Mouse (Mus musculus): ENCODE measurements around the gene Tk1. TPM values are rescaled to one million over a fixed set of nuclear protein-coding genes. Genes with fewer than 3 reads are reported as not detected.
"Not testable (repeated sequence)": the region's sequence is repeated elsewhere in the genome, so short reads cannot be mapped to it uniquely, and the experiment has no call there.

Tk1 gene
- polyA plus RNA-seq, 1 experiment from 2014 or later = 150 TPM

DNA sequence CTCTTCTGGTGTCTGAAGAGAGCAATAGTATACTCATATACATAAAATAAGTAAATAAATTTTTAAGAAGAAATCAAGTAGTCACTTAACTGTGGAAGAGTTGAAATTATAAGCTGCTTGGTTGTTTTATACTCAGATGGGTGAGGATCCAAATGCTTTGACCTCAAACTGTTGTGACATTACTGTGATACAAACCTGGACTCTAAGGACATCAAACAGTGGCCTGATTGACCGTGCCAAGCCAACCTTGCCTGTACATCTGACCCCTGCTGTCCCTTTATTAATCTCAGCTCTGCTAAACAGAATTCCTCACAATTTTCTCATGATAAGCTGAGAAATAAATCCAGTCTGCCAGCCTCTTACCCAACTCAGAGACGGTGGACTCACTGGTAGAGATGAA, 19.8 kb upstream of the Tk1 start:
- ATAC-seq (ENCODE audit: insufficient number of reproducible peaks, insufficient read depth, low FRiP score, low TSS enrichment, low read depth) = no peak

DNA sequence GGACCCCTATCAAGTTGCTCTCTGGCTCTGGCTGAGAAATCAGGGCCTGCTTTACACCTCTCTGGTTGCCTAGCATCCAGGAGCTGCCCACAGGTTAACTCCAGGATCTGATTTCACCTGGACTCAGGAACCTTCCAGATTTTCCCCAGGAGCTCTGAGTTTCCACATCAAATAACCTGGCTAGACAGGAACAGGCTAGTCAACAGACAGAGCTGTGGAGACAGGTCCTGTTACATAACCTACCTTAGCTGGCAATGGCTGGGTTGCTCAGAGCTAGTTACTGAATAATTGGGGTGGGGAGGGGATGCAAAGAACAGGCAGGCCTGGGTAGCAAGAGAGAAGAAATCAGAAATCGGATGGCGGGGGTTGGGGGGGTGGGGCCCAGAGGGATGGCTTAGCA, 19.1 kb upstream of the Tk1 start:
- 63% methylated on average over 2 of the region's 2 CpGs for WGBS
- ATAC-seq (ENCODE audit: insufficient number of reproducible peaks, insufficient read depth, low FRiP score, low TSS enrichment, low read depth) = no peak

More for the DNA sequence above, 19.8 kb upstream of the Tk1 start:
- H3K27ac ChIP-seq = no peak overlapping the region
- no peak overlapping the region for H3K4me2 ChIP-seq
- 83% methylated on average over 2 of the region's 2 CpGs for WGBS
- peaks cover 28% of the 10 kb centered on the region for H3K4me1 ChIP-seq
- H3K9me3 ChIP-seq = no peaks in the 10 kb centered on the region
- no peaks in the 10 kb centered on the region for H3K27me3 ChIP-seq
- H3K9ac ChIP-seq = no peak overlapping the region
- H3K4me3 ChIP-seq = no peak overlapping the region
- H3K36me3 ChIP-seq = no peaks in the 10 kb centered on the region

DNA sequence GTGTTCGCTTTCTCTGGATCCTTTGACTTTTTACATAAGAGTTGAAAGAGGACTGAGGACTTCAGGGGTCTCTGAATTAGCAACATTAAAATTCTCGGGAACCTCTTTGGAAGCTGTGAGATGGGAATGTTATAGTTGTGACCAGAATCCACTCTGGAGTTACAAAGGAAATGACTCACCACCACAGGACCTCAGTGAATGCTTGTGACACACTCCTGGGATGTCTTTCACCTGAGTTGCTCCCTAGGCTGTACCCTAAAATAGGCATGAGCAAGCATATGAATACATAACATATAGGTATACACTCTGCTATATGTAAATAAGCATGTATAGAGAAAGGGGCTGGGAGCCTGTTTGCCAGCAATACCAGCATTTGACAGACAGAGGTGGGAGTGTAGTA, 17.5 kb upstream of the Tk1 start:
- no peaks in the 10 kb centered on the region for H3K9me3 ChIP-seq
- no peak overlapping the region for H3K27ac ChIP-seq
- peaks cover 21% of the 10 kb centered on the region for H3K4me1 ChIP-seq
- no peak for ATAC-seq (ENCODE audit: insufficient number of reproducible peaks, insufficient read depth, low FRiP score, low TSS enrichment, low read depth)
- H3K4me3 ChIP-seq = no peak overlapping the region
- no peak overlapping the region for H3K4me2 ChIP-seq
- no peaks in the 10 kb centered on the region for H3K27me3 ChIP-seq
- H3K9ac ChIP-seq = no peak overlapping the region
- no peaks in the 10 kb centered on the region for H3K36me3 ChIP-seq
- 91% methylated on average over 2 of the region's 2 CpGs for WGBS

More for the DNA sequence above, 19.1 kb upstream of the Tk1 start:
- Histone ChIP-seq H3K9me3 (no peaks in the 10 kb centered on the region), H3K36me3 (no peaks in the 10 kb centered on the region), H3K27ac (peak overlapping the region; percentile 48; the same call in 1 of the 2 replicates), H3K4me1 (peaks cover 22% of the 10 kb centered on the region), H3K27me3 (no peaks in the 10 kb centered on the region), H3K4me2 (no peak overlapping the region), H3K9ac (peak overlapping the region; percentile 51; the same call in 1 of the 2 replicates), H3K4me3 (no peak overlapping the region)

DNA sequence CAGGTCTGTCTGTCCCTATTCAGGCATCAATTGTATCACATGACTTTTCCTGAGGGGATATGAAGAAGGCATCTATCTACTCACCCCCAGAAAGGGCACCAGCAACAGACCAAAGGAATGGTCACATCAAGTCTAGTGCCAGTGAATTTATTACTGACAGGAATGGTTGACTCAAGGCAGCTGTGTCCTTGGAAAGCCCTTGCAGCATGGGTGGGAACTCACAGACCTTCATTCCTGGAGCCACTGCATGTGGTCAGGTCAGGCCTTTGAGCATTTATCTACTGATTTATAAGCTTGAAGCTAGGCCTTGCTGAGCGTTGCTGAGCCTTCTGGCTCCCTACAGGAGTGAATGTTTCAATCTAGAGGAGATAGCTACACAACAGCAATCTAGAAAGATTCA, 15.0 kb upstream of the Tk1 start:
- Histone ChIP-seq H3K4me2 (no peak overlapping the region), H3K27me3 (no peaks in the 10 kb centered on the region), H3K9ac (no peak overlapping the region), H3K36me3 (no peaks in the 10 kb centered on the region), H3K9me3 (no peaks in the 10 kb centered on the region), H3K4me1 (peaks cover 13% of the 10 kb centered on the region), H3K27ac (no peak overlapping the region), H3K4me3 (no peak overlapping the region)
- no peak for ATAC-seq (ENCODE audit: insufficient number of reproducible peaks, insufficient read depth, low FRiP score, low TSS enrichment, low read depth)
- 62% methylated on average over 1 of the region's 1 CpGs for WGBS

DNA sequence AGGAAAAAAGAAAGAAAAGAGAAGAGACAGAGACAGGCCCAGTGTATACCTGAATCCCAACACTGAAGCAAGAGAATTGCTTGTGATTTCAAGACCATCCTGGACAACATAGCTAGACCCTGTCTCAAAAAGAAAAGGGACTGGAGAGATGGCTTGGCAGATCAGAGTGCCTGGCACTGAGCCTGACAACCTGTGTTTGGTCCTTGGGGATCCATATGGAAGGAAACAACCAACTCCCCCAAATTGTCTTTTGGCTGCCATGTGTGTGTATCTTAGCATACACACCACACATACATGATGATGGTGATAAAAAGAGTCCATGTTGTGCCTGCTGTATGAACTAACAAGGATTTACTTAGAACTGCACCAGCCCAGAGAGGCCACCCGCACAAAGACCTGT, 13.1 kb upstream of the Tk1 start:
- no peaks in the 10 kb centered on the region for H3K9me3 ChIP-seq
- no peak for ATAC-seq (ENCODE audit: insufficient number of reproducible peaks, insufficient read depth, low FRiP score, low TSS enrichment, low read depth)
- H3K4me1 ChIP-seq = peaks cover 13% of the 10 kb centered on the region
- no peaks in the 10 kb centered on the region for H3K27me3 ChIP-seq
- H3K4me2 ChIP-seq = no peak overlapping the region
- no peak overlapping the region for H3K4me3 ChIP-seq
- H3K27ac ChIP-seq = 0 out of 2 replicates have a peak overlapping the region, but pooled peaks have one; percentile 3
- H3K36me3 ChIP-seq = no peaks in the 10 kb centered on the region
- WGBS = 96% methylated on average over 1 of the region's 1 CpGs
- H3K9ac ChIP-seq = no peak overlapping the region

DNA sequence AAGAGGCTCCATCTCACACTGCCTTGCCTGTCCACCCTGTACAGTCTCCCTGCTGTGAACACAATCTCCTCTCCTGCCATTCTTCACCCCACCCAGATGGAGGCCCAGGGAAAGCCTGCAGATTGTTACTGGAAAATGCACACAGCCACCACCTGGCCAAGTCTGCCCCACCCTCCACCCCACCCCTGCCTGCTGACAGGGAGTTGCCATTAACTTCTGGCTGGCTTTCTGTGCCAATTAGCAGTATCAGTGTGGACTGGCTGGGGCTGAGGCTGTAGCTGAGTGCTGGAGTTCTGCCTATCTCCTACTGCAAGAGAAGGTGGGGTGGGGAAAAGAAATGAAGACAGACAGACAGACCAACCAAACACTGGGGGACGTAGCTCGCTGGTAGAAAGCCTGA, 12.7 kb upstream of the Tk1 start:
- Histone ChIP-seq H3K9ac (no peak overlapping the region), H3K9me3 (no peaks in the 10 kb centered on the region), H3K4me2 (no peak overlapping the region), H3K36me3 (no peaks in the 10 kb centered on the region), H3K27me3 (no peaks in the 10 kb centered on the region), H3K4me1 (peaks cover 13% of the 10 kb centered on the region), H3K4me3 (no peak overlapping the region), H3K27ac (peak overlapping the region; percentile 3; the same call in 1 of the 2 replicates)
- no peak for ATAC-seq (ENCODE audit: insufficient number of reproducible peaks, insufficient read depth, low FRiP score, low TSS enrichment, low read depth)
- WGBS = 62% methylated on average over 2 of the region's 2 CpGs

DNA sequence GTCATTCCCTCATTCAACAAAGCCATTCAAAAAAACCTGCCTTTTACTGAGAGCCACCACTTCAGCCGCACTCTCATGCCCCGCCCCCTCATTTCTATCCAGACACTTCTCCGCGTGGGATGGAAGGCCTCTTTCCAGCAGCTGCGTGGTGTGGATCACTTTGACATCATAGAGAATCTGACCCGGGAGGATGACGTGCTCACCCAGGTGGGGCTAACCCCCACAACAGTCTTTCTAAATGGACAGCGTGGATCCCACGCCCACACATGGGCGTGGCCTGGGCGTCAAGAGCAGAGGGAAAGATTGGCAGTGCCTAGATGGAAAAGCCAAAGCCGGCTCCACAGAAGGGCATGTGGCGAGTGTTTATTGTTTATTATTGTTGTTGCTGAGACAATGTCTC, 10.4 kb upstream of the Tk1 start:
- Histone ChIP-seq H3K4me2 (peak overlapping the region; percentile 51), H3K9ac (no peak overlapping the region), H3K36me3 (no peaks in the 10 kb centered on the region), H3K27me3 (no peaks in the 10 kb centered on the region), H3K9me3 (no peaks in the 10 kb centered on the region), H3K4me3 (peak overlapping the region; percentile 19), H3K4me1 (peaks cover 20% of the 10 kb centered on the region), H3K27ac (no peak overlapping the region)
- 25% methylated on average over 13 of the region's 13 CpGs for WGBS
- ATAC-seq (ENCODE audit: insufficient number of reproducible peaks, insufficient read depth, low FRiP score, low TSS enrichment, low read depth) = no peak

DNA sequence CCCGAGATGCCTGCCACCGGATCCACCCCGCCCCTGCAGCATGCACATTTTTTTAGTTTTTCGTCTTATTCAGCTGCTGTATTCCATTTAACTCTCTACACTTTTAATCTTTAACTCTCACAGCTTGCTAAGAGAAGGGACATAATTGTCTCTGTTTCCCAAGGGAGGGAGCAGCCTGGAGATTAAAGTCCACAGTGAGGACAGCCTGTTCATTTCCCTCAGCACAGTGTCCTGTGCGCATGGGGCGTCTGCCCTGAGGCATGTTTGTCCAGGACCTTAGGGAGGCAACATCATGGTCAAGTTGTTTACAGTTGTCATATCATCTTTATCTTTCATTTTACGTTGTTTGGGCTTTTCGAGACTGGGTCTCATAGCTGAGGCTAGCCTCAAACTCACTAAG, 8.2 kb upstream of the Tk1 start:
- H3K36me3 ChIP-seq = no peaks in the 10 kb centered on the region
- no peak for ATAC-seq (ENCODE audit: insufficient number of reproducible peaks, insufficient read depth, low FRiP score, low TSS enrichment, low read depth)
- H3K4me1 ChIP-seq = peaks cover 19% of the 10 kb centered on the region
- no peaks in the 10 kb centered on the region for H3K27me3 ChIP-seq
- no peaks in the 10 kb centered on the region for H3K9me3 ChIP-seq
- 87% methylated on average over 8 of the region's 8 CpGs for WGBS
- no peak overlapping the region for H3K27ac ChIP-seq
- H3K4me2 ChIP-seq = no peak overlapping the region
- H3K9ac ChIP-seq = no peak overlapping the region
- H3K4me3 ChIP-seq = no peak overlapping the region

DNA sequence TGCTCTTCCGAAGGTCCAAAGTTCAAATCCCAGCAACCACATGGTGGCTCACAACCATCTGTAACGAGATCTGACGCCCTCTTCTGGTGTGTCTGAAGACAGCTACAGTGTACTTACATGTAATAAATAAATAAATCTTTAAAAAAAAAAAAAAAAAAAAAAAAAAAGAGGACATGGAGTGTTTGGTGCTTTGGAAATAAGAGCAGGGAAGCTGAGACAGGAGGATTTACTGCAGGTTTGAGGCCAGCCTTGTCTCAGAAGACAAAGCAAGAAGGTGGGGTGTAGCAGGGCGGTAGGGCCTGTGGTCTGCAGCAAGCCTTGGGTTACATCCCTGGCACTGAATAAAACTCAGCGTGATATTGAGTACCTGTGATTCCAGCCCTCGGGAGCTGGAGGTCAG, 7.6 kb upstream of the Tk1 start:
- peaks cover 20% of the 10 kb centered on the region for H3K4me1 ChIP-seq
- not testable (repeated sequence) for H3K27me3 ChIP-seq; H3K9ac ChIP-seq; H3K4me2 ChIP-seq; H3K4me3 ChIP-seq; ATAC-seq (ENCODE audit: insufficient number of reproducible peaks, insufficient read depth, low FRiP score, low TSS enrichment, low read depth); H3K36me3 ChIP-seq; H3K9me3 ChIP-seq; H3K27ac ChIP-seq
- WGBS = 76% methylated on average over 6 of the region's 6 CpGs

DNA sequence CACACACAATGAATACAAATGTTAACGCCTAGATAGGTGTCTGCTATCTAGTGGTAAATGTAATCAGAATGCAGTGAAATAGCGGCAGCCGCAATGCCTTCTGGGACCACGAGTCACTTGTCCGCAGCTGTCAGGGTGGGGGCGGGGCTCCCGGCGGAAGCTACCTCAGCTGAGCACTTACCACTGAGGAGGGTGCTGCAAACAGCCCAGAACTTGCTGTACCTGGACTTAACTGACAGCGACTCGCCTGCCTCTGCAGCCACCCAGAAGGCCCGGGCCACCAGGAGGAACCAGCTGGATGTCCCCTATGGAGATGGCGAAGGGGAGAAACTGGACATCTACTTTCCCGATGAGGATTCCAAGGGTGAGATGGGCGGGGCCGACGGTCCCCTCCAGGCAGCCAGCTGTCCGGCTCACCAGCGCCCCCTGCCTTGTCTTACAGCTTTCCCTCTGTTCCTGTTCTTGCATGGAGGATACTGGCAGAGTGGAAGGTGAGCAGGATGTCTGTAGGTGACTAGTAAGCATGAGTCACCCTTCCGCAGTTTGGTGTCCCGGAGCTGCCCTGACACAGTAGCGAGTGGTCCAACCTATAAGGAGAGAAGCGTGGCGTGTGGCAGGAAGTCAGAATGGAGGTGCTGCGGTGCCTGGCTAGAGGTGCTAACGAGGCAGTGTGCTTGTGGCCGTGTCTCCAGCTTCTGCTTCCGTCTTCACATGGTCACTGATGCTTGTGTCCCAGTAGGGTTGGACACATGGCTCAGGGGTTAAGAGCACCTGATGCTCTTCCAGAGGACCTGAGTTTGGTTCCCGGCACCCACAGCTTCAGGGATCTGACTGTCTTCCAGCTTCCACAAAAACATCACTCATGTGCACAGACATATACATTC, 6.4 kb upstream of the Tk1 start:
- H3K36me3 ChIP-seq = no peaks in the 10 kb centered on the region
- peak overlapping the region; percentile 51 for H3K4me2 ChIP-seq
- H3K9ac ChIP-seq = no peak overlapping the region
- H3K27ac ChIP-seq = no peak overlapping the region; the same call in 1 of the 2 replicates
- peak overlapping the region; percentile 23; the same call in 1 of the 2 replicates for H3K4me3 ChIP-seq
- H3K27me3 ChIP-seq = no peaks in the 10 kb centered on the region
- 21% methylated on average over 28 of the region's 28 CpGs for WGBS
- no peak for ATAC-seq (ENCODE audit: insufficient number of reproducible peaks, insufficient read depth, low FRiP score, low TSS enrichment, low read depth)
- H3K4me1 ChIP-seq = peaks cover 28% of the 10 kb centered on the region
- no peaks in the 10 kb centered on the region for H3K9me3 ChIP-seq

DNA sequence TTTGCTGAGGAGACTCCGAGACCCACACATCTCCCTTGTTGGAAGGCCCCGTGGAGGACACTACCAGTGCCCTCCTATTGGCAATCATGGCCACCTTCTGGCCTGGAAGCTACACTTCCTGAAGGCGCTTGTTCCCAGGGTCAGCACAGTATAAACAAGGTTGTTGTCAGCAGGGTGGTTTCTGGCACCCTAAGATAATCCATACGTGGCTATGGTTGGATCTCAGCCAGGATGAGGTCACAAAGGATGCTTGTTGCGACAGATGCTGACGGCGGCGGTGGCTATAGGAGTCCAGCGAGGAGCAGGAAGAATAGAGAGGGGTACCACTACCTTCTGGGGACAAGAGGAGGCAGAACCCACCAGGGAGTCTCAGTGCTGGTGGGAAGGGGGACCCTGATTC, 4.5 kb upstream of the Tk1 start:
- H3K4me1 ChIP-seq = peaks cover 42% of the 10 kb centered on the region
- no peaks in the 10 kb centered on the region for H3K9me3 ChIP-seq
- no peak overlapping the region for H3K9ac ChIP-seq
- no peaks in the 10 kb centered on the region for H3K27me3 ChIP-seq
- H3K4me3 ChIP-seq = no peak overlapping the region
- no peaks in the 10 kb centered on the region for H3K36me3 ChIP-seq
- no peak overlapping the region for H3K27ac ChIP-seq
- no peak for ATAC-seq (ENCODE audit: insufficient number of reproducible peaks, insufficient read depth, low FRiP score, low TSS enrichment, low read depth)
- no peak overlapping the region for H3K4me2 ChIP-seq
- 79% methylated on average over 9 of the region's 9 CpGs for WGBS

DNA sequence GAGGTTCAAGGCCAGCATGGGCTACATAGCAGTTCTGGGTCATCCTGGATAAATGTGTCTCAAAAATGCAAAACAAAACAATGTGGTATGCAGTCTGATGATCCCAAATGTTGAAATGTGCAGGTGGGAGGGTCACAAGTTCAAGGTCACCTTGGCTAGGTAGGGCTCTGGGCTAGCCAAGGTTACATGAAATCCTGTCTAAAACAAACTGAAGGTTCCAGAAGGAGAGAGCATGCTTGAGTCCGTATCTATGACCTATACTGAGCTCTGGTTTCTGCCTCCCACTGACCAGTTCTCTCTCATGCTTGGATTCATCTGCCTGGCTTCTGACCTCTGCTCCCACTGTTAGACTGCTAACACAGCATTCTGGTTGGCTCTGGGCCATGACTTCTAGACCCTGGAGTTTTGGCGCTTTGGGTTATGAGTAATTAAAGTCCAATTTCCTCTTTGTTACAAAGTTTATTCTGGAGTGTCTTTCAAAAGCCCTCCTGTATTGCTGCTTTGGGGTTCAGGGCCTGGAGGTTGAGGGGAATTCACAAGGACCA, 3.9 kb upstream of the Tk1 start:
- peaks cover 49% of the 10 kb centered on the region for H3K4me1 ChIP-seq
- H3K9ac ChIP-seq = no peak overlapping the region
- H3K27ac ChIP-seq = no peak overlapping the region
- no peaks in the 10 kb centered on the region for H3K9me3 ChIP-seq
- no peaks in the 10 kb centered on the region for H3K36me3 ChIP-seq
- no peaks in the 10 kb centered on the region for H3K27me3 ChIP-seq
- no peak for ATAC-seq (ENCODE audit: insufficient number of reproducible peaks, insufficient read depth, low FRiP score, low TSS enrichment, low read depth)
- no peak overlapping the region for H3K4me3 ChIP-seq
- WGBS = 73% methylated on average over 2 of the region's 2 CpGs
- H3K4me2 ChIP-seq = no peak overlapping the region

All from embryonic facial prominence, embryonic 13.5 days (tissue).